Mouse (Mus musculus): Measurements from ENCODE around the gene Klk1b22. TPM values are rescaled to one million over a fixed set of nuclear protein-coding genes. Genes with fewer than 3 reads are reported as not detected.

Klk1b22 gene
- polyA plus RNA-seq, 2 experiments, result not detected

GRCm38 (mm10) chr7:44136467-44136866 is 24.0 kb downstream of the Klk1b22 start, which contains the start of gene Klk1b16:
Gene Klk1b16, plus strand, starts transcription at chr7:44136767.
- Histone ChIP-seq H3K9me3 (ENCODE audit: control insufficient read depth, low read length) (no peaks in the 10 kb centered on the region), H3K36me3 (ENCODE audit: control insufficient read depth, insufficient read depth, low read length) (no peaks in the 10 kb centered on the region), H3K4me2 (replicated peaks; ENCODE audit: low read depth, low read length, severe bottlenecking) (no peak within 1 kb of the TSS), H3K27ac (replicated peaks; ENCODE audit: low read depth, low read length) (no peak within 1 kb of the TSS), H3K27me3 (ENCODE audit: control insufficient read depth, insufficient read depth, low read length) (no peaks in the 10 kb centered on the region), H3K9ac (ENCODE audit: low read depth, low read length, severe bottlenecking) (no peak within 1 kb of the TSS), H3K4me1 (ENCODE audit: control insufficient read depth, insufficient read depth, low read length) (no peaks in the 10 kb centered on the region), H3K4me3 (replicated peaks; ENCODE audit: low read length) (no peak within 1 kb of the TSS)
- 92% methylated on average over 3 of the region's 3 CpGs for WGBS
- ATAC-seq (ENCODE audit: low FRiP score, low read depth), result no peak
- no peak for TF ChIP-seq POLR2A (IDR thresholded peaks at IDR 0.05; ENCODE audit: borderline replicate concordance, extremely low read depth, insufficient read depth, insufficient read length)
- DNase-seq (ENCODE audit: low spot score), result no peak

Other genes starting within 250 kb of the Klk1b22 start
- gene Klk4, start 231.5 kb upstream of the Klk1b22 start, polyA plus RNA-seq (2012; rRNA removed), result 0.09 and 0.12 TPM in 2 replicates
- not detected in 2 replicates for gene Klk4, start 231.5 kb upstream of the Klk1b22 start, polyA plus RNA-seq (2014; fragmentation: Nextera tagmentation; extraction: Ambion mirVana)
- gene Klk15, start 178.9 kb upstream of the Klk1b22 start, polyA plus RNA-seq (2012; rRNA removed), result not detected in 2 replicates
- gene Klk15, start 178.9 kb upstream of the Klk1b22 start, polyA plus RNA-seq (2014; fragmentation: Nextera tagmentation; extraction: Ambion mirVana), result not detected in 2 replicates
- not detected in 2 replicates for gene Klk1b8, start 162.0 kb upstream of the Klk1b22 start, polyA plus RNA-seq (2012; rRNA removed)
- not detected in 2 replicates for gene Klk1b8, start 162.0 kb upstream of the Klk1b22 start, polyA plus RNA-seq (2014; fragmentation: Nextera tagmentation; extraction: Ambion mirVana)
- not detected in 2 replicates for gene Klk1b1, start 145.9 kb upstream of the Klk1b22 start, polyA plus RNA-seq (2012; rRNA removed)
- not detected in 2 replicates for gene Klk1b1, start 145.9 kb upstream of the Klk1b22 start, polyA plus RNA-seq (2014; fragmentation: Nextera tagmentation; extraction: Ambion mirVana)
- gene Klk1b9, start 136.6 kb upstream of the Klk1b22 start, polyA plus RNA-seq (2012; rRNA removed), result not detected in 2 replicates
- gene Klk1b9, start 136.6 kb upstream of the Klk1b22 start, polyA plus RNA-seq (2014; fragmentation: Nextera tagmentation; extraction: Ambion mirVana), result not detected in 2 replicates
- gene Klk1b11, start 116.8 kb upstream of the Klk1b22 start, polyA plus RNA-seq (2012; rRNA removed), result not detected in 2 replicates
- gene Klk1b11, start 116.8 kb upstream of the Klk1b22 start, polyA plus RNA-seq (2014; fragmentation: Nextera tagmentation; extraction: Ambion mirVana), result not detected in 2 replicates
- gene Klk1b26, start 100.5 kb upstream of the Klk1b22 start, polyA plus RNA-seq (2012; rRNA removed), result 0.05 and 0.20 TPM in 2 replicates
- gene Klk1b26, start 100.5 kb upstream of the Klk1b22 start, polyA plus RNA-seq (2014; fragmentation: Nextera tagmentation; extraction: Ambion mirVana), result 0.14 and 0.36 TPM in 2 replicates
- gene Klk1b27, start 60.4 kb upstream of the Klk1b22 start, polyA plus RNA-seq (2012; rRNA removed), result not detected in 2 replicates
- gene Klk1b27, start 60.4 kb upstream of the Klk1b22 start, polyA plus RNA-seq (2014; fragmentation: Nextera tagmentation; extraction: Ambion mirVana), result not detected in 2 replicates
- not detected in 2 replicates for gene Klk1b21, start 10.3 kb upstream of the Klk1b22 start, polyA plus RNA-seq (2012; rRNA removed)
- not detected in 2 replicates for gene Klk1b21, start 10.3 kb upstream of the Klk1b22 start, polyA plus RNA-seq (2014; fragmentation: Nextera tagmentation; extraction: Ambion mirVana)
- not detected in 2 replicates for gene Klk1b16, start 24.1 kb downstream of the Klk1b22 start, polyA plus RNA-seq (2012; rRNA removed)
- not detected in 2 replicates for gene Klk1b16, start 24.1 kb downstream of the Klk1b22 start, polyA plus RNA-seq (2014; fragmentation: Nextera tagmentation; extraction: Ambion mirVana)
- gene Klk1b24, start 75.6 kb downstream of the Klk1b22 start, polyA plus RNA-seq (2012; rRNA removed), result 0.08 and 0.17 TPM in 2 replicates
- gene Klk1b24, start 75.6 kb downstream of the Klk1b22 start, polyA plus RNA-seq (2014; fragmentation: Nextera tagmentation; extraction: Ambion mirVana), result not detected in 2 replicates
- gene Klk1b3, start 85.5 kb downstream of the Klk1b22 start, polyA plus RNA-seq (2012; rRNA removed), result not detected in 2 replicates
- not detected in 2 replicates for gene Klk1b3, start 85.5 kb downstream of the Klk1b22 start, polyA plus RNA-seq (2014; fragmentation: Nextera tagmentation; extraction: Ambion mirVana)
- gene Klk1b4, start 94.8 kb downstream of the Klk1b22 start, polyA plus RNA-seq (2012; rRNA removed), result not detected in 2 replicates
- not detected in 2 replicates for gene Klk1b4, start 94.8 kb downstream of the Klk1b22 start, polyA plus RNA-seq (2014; fragmentation: Nextera tagmentation; extraction: Ambion mirVana)
- gene Klk1b5, start 103.3 kb downstream of the Klk1b22 start, polyA plus RNA-seq (2012; rRNA removed), result not detected in 2 replicates
- not detected in 2 replicates for gene Klk1b5, start 103.3 kb downstream of the Klk1b22 start, polyA plus RNA-seq (2014; fragmentation: Nextera tagmentation; extraction: Ambion mirVana)
- 0.27 TPM in 1 of 2 replicates, not detected in the other for gene Klk1, start 112.7 kb downstream of the Klk1b22 start, polyA plus RNA-seq (2012; rRNA removed)
- not detected in 2 replicates for gene Klk1, start 112.7 kb downstream of the Klk1b22 start, polyA plus RNA-seq (2014; fragmentation: Nextera tagmentation; extraction: Ambion mirVana)
- not detected in 2 replicates for gene Gm36864, start 123.5 kb downstream of the Klk1b22 start, polyA plus RNA-seq (2012; rRNA removed)
- not detected in 2 replicates for gene Gm36864, start 123.5 kb downstream of the Klk1b22 start, polyA plus RNA-seq (2014; fragmentation: Nextera tagmentation; extraction: Ambion mirVana)
- 1.3 and 1.4 TPM in 2 replicates for gene 1700028J19Rik, start 134.0 kb downstream of the Klk1b22 start, polyA plus RNA-seq (2012; rRNA removed)
- 0.53 and 1.3 TPM in 2 replicates for gene 1700028J19Rik, start 134.0 kb downstream of the Klk1b22 start, polyA plus RNA-seq (2014; fragmentation: Nextera tagmentation; extraction: Ambion mirVana)
- 315 and 368 TPM in 2 replicates for gene 2410002F23Rik, start 134.0 kb downstream of the Klk1b22 start, polyA plus RNA-seq (2012; rRNA removed)
- gene 2410002F23Rik, start 134.0 kb downstream of the Klk1b22 start, polyA plus RNA-seq (2014; fragmentation: Nextera tagmentation; extraction: Ambion mirVana), result 163 and 170 TPM in 2 replicates
- 0.09 and 0.25 TPM in 2 replicates for gene Acp4, start 144.7 kb downstream of the Klk1b22 start, polyA plus RNA-seq (2012; rRNA removed)
- gene Acp4, start 144.7 kb downstream of the Klk1b22 start, polyA plus RNA-seq (2014; fragmentation: Nextera tagmentation; extraction: Ambion mirVana), result 0.11 and 0.25 TPM in 2 replicates
- gene Gm15517, start 148.8 kb downstream of the Klk1b22 start, polyA plus RNA-seq (2012; rRNA removed), result not detected in 2 replicates
- gene Gm15517, start 148.8 kb downstream of the Klk1b22 start, polyA plus RNA-seq (2014; fragmentation: Nextera tagmentation; extraction: Ambion mirVana), result not detected in 2 replicates
- gene Clec11a, start 194.2 kb downstream of the Klk1b22 start, polyA plus RNA-seq (2012; rRNA removed), result 21.2 and 22.8 TPM in 2 replicates
- gene Clec11a, start 194.2 kb downstream of the Klk1b22 start, polyA plus RNA-seq (2014; fragmentation: Nextera tagmentation; extraction: Ambion mirVana), result 12.4 and 15.5 TPM in 2 replicates
- gene Shank1, start 197.6 kb downstream of the Klk1b22 start, polyA plus RNA-seq (2012; rRNA removed), result 13.6 and 18.2 TPM in 2 replicates
- gene Shank1, start 197.6 kb downstream of the Klk1b22 start, polyA plus RNA-seq (2014; fragmentation: Nextera tagmentation; extraction: Ambion mirVana), result 4.0 and 4.3 TPM in 2 replicates